ENCODE assay signal across 10 mouse cellular contexts in the genomic region with DNA sequence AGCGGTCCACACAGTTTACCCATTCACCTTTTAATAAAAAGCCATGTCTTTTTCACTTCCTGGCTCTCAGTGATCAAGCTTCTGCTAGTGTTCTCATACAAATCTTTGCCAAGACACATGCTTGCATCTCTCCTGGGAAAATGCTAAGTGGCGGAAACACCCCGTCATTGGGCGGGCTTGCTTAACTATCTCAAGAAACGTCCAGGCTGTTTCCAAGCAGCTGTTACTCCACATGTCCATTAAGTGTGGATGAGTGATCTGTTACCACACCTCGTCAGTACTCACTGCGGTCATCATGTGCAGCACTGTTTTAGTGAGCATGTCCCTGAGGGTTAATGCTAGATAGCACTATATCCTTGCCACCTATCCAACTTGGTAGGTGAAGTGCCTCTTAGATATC. TPM values are rescaled to one million over a fixed set of nuclear protein-coding genes. Genes with fewer than 3 reads are reported as not detected.
DNase-seq lines count a peak whose midpoint lies in the region; ATAC-seq lines count a peak whose summit lies in the region.
"Had no signal": no experiment of that assay in that cellular context is flagged by ENCODE, and none has a peak within 500 bp of the region (broad histone marks: within the 10 kb centered on the region; RNA-seq: fewer than 3 reads in every experiment).

No protein-coding gene starts in this region.

- H3K36me3 ChIP-seq in kidney, embryonic 14.5 days (ENCODE audit: control insufficient read depth, insufficient read depth, low read length): no peaks in the 10 kb centered on the region
- H3K36me3 ChIP-seq: neural tube, embryonic 12.5 days had no signal

- H3K4me1 ChIP-seq in kidney, embryonic 14.5 days (ENCODE audit: control insufficient read depth, insufficient read depth, low read length): no peaks in the 10 kb centered on the region

- H3K9me3 ChIP-seq in kidney, embryonic 14.5 days (ENCODE audit: control insufficient read depth, low read length): no peaks in the 10 kb centered on the region
- H3K9me3 ChIP-seq: neural tube, embryonic 12.5 days had no signal

- H3K4me3 ChIP-seq in kidney, embryonic 14.5 days (ENCODE audit: low read length): no peak overlapping the region
- H3K4me3 ChIP-seq: neural tube, embryonic 12.5 days had no signal

- intact Hi-C loops in gastrocnemius, postnatal 14 days (cut with DNase I; ENCODE audit: low total_unique reads): no loop called here

- no peaks in the 10 kb centered on the region for H3K27me3 ChIP-seq in kidney, embryonic 14.5 days (ENCODE audit: control insufficient read depth, insufficient read depth, low read length)
- H3K27me3 ChIP-seq: neural tube, embryonic 12.5 days had no signal

- peak; percentile 39 for DNase-seq in kidney, adult 9 months
- DNase-seq in gastrocnemius, postnatal 14 days: peak; percentile 66
- DNase-seq in kidney, postnatal 10 days: peak; percentile 70
- DNase-seq in retina, postnatal 1 day: peak; percentile 20
- DNase-seq in c-Kit-positive CD71-positive TER-119-positive erythroid progenitor cells, embryonic 14.5 days (ENCODE audit: low spot score): no peak
- DNase-seq in layer of hippocampus, adult 9-11 months: no peak
- DNase-seq: adrenal gland, adult 8-10 months; cerebellum, postnatal 36 days had no signal

- no peak overlapping the region for H3K27ac ChIP-seq in kidney, embryonic 14.5 days (ENCODE audit: low read depth, low read length)
- H3K27ac ChIP-seq: neural tube, embryonic 12.5 days had no signal

- H3K9ac ChIP-seq in kidney, embryonic 14.5 days (ENCODE audit: low read depth, low read length): no peak overlapping the region
- H3K9ac ChIP-seq: neural tube, embryonic 12.5 days had no signal

- no peak for ATAC-seq in kidney, embryonic 14.5 days (ENCODE audit: low FRiP score, low TSS enrichment)

- H3K4me2 ChIP-seq in kidney, embryonic 14.5 days (replicated peaks; ENCODE audit: low read depth, low read length): no peak overlapping the region
- H3K4me2 ChIP-seq: neural tube, embryonic 12.5 days had no signal

- WGBS in kidney, embryonic 14.5 days: 85% methylated on average over 7 of the region's 7 CpGs

RNA-seq across cellular contexts. Expression of gene Thbs2, which starts 26.2 kb away (rescaled TPM):
- 3.9 and 6.9 TPM in 2 replicates for polyA plus RNA-seq in kidney, embryonic 14.5 days (2014; fragmentation: Nextera tagmentation; extraction: Ambion mirVana)
- 10 to 100 TPM; 33.7 to 41.8 TPM for total RNA-seq in gastrocnemius, postnatal 14 days (2021)

Comparison
In these comparisons a context has a peak if more than half of its experiments do, and no peak if none do; other contexts are left out.
1. DNase-seq: peak in kidney, adult 9 months (single experiment), gastrocnemius, postnatal 14 days (single experiment), kidney, postnatal 10 days (single experiment) and retina, postnatal 1 day (single experiment); none in c-Kit-positive CD71-positive TER-119-positive erythroid progenitor cells, embryonic 14.5 days (single experiment) and layer of hippocampus, adult 9-11 months (single experiment).